Mouse (Mus musculus) hematopoietic stem cell, adult 5-6 weeks (primary cell): ENCODE results near the gene Foxp2. TPM values are rescaled to one million over a fixed set of nuclear protein-coding genes. Genes with fewer than 3 reads are reported as not detected.

Source experiments
- ATAC-seq, 2 experiments: fragments of 125-278 bp in 1 of 2; replicated peaks in 1 of 2; 2 replicates each; pipeline ENCODE4 v1.8.0; 2016 to 2017; ENCODE audit warnings: inconsistent platforms in 2 of 2, mild to moderate bottlenecking in 2 of 2, moderate number of reproducible peaks in 2 of 2, low read depth in 1 of 2, moderate TSS enrichment in 1 of 2; ENCODE audit not compliant: low FRiP score in 2 of 2, poor library complexity in 2 of 2, severe bottlenecking in 2 of 2, insufficient read depth in 1 of 2, low TSS enrichment in 1 of 2
- total RNA-seq: library from RNA; stranded (forward); fragments of 172-1452, 232-1000 nt; gene quantifications from 2 replicates; pipeline ENCODE4 v1.2.3, GENCODE M21; 2017

The Foxp2 gene
- total RNA-seq, 1 experiment from 2014 or later: not detected

GRCm38 (mm10) chr6:15008113-15008512 is 107.0 kb downstream of the Foxp2 start:
- no peak for ATAC-seq

GRCm38 (mm10) chr6:15028488-15028887 is 127.3 kb downstream of the Foxp2 start:
- no peak for ATAC-seq

- no peak for ATAC-seq
These were observed 128.4 kb downstream of the Foxp2 start for GRCm38 (mm10) chr6:15029446-15030125.

GRCm38 (mm10) chr6:15063246-15063645 is 162.1 kb downstream of the Foxp2 start:
- no peak for ATAC-seq

GRCm38 (mm10) chr6:15101548-15101947 is 200.4 kb downstream of the Foxp2 start:
- ATAC-seq: no peak

- no peak for ATAC-seq
These were observed 219.8 kb downstream of the Foxp2 start for GRCm38 (mm10) chr6:15120916-15121315.

- no peak for ATAC-seq
These were observed 220.2 kb downstream of the Foxp2 start for GRCm38 (mm10) chr6:15121339-15121738.

- ATAC-seq: no peak
These were observed 229.0 kb downstream of the Foxp2 start for GRCm38 (mm10) chr6:15130142-15130541.

GRCm38 (mm10) chr6:15142094-15142493 is 240.9 kb downstream of the Foxp2 start:
- no peak for ATAC-seq

GRCm38 (mm10) chr6:15151619-15152018 is 250.5 kb downstream of the Foxp2 start:
- no peak for ATAC-seq

GRCm38 (mm10) chr6:15163508-15164053 is 262.4 kb downstream of the Foxp2 start:
- peak; percentile 69 to 73; a peak in 3 of 4 replicates for ATAC-seq

- ATAC-seq: peak in 1 of 2 experiments; percentile 46; a peak in 1 of 4 replicates
These were observed 275.6 kb downstream of the Foxp2 start for GRCm38 (mm10) chr6:15176754-15177153.

GRCm38 (mm10) chr6:15192877-15193276 is 291.7 kb downstream of the Foxp2 start:
- ATAC-seq: no peak

GRCm38 (mm10) chr6:15242176-15242942 is 341.2 kb downstream of the Foxp2 start:
- ATAC-seq: no peak

- no peak for ATAC-seq
These were observed 356.2 kb downstream of the Foxp2 start for GRCm38 (mm10) chr6:15257393-15257792.

- no peak for ATAC-seq
These were observed 356.7 kb downstream of the Foxp2 start for GRCm38 (mm10) chr6:15257893-15258292.

GRCm38 (mm10) chr6:15268136-15268535 is 367.0 kb downstream of the Foxp2 start:
- ATAC-seq: no peak

GRCm38 (mm10) chr6:15285213-15285612 is 384.1 kb downstream of the Foxp2 start:
- no peak for ATAC-seq
